Mouse (Mus musculus) spleen, adult 2 months (tissue): ENCODE data around the gene Dtx4. TPM values are rescaled to one million over a fixed set of nuclear protein-coding genes. Genes with fewer than 3 reads are reported as not detected.

Source experiments
- DNase-seq, 2 experiments: peaks; one replicate each; pipeline versions ENCODE4 v3.0.0 to v3.0.0-alpha.2; 2012 to 2021; ENCODE audit warnings: low spot score in 2 of 2, low read depth in 1 of 2
- H3K27ac ChIP-seq: fragments of 200-500 bp; 2 replicates; pipeline ENCODE4 v1.5.1; 2012; ENCODE audit warnings: low read length, inconsistent platforms; ENCODE audit not compliant: insufficient read depth
- H3K27me3 ChIP-seq: fragments of 200-500 bp; 2 replicates; pipeline ENCODE4 v1.6.1; 2012; ENCODE audit warnings: mild to moderate bottlenecking, moderate library complexity, low read length, inconsistent platforms; ENCODE audit not compliant: control insufficient read depth, insufficient read depth
- H3K36me3 ChIP-seq: fragments of 200-500 bp; 2 replicates; pipeline ENCODE4 v1.6.1; 2012; ENCODE audit warnings: mild to moderate bottlenecking, low read length, inconsistent platforms; ENCODE audit not compliant: control insufficient read depth, insufficient read depth
- H3K4me1 ChIP-seq: fragments of 200-500 bp; 2 replicates; pipeline ENCODE4 v1.6.1; 2011; ENCODE audit warnings: inconsistent platforms; ENCODE audit not compliant: control insufficient read depth, insufficient read depth, insufficient read length
- H3K4me3 ChIP-seq: fragments of 200-500 bp; 2 replicates; pipeline ENCODE4 v1.5.1; 2011; ENCODE audit warnings: mild to moderate bottlenecking, inconsistent platforms; ENCODE audit not compliant: insufficient read depth, insufficient read length; ENCODE audit errors: extremely low read depth
- CTCF ChIP-seq: fragments of 200-500 bp; IDR thresholded peaks from 2 replicates; pipeline ENCODE4 v1.5.1; 2011; ENCODE audit warnings: mild to moderate bottlenecking, inconsistent platforms; ENCODE audit not compliant: insufficient read depth, insufficient read length, insufficient replicate concordance; ENCODE audit errors: extremely low read depth
- POLR2A ChIP-seq: fragments of 200-500 bp; IDR thresholded peaks from 2 replicates; pipeline ENCODE4 v1.6.1; 2011; ENCODE audit warnings: low read depth, low read length, inconsistent platforms
- WGBS: fragments of 180-500 bp; shearing (Covaris S2); methylation state at CpG from one replicate; pipeline ENCODE4 v1.1.7; 2018; 5-methylcytosine and 5-hydroxymethylcytosine counted together
- polyA plus RNA-seq: library from polyadenylated mRNA; depleted of rRNA; stranded (reverse); fragments of >200 nt; gene quantifications from 2 replicates; pipeline ENCODE4 v1.2.3, GENCODE M21; 2012; rRNA removed

Gene Dtx4
- polyA plus RNA-seq, 1 experiment, result 4.3 TPM

- 32% methylated on average over 5 of the region's 5 CpGs for WGBS
- Histone ChIP-seq H3K27me3 (peaks cover 2% of the 10 kb centered on the region; the same call in 1 of the 2 replicates), H3K4me1 (no peaks in the 10 kb centered on the region; the same call in 1 of the 2 replicates), H3K27ac (no peak overlapping the region), H3K4me3 (no peak overlapping the region), H3K36me3 (no peaks in the 10 kb centered on the region)
- DNase-seq, result peak in 1 of 2 experiments; percentile 37
- TF ChIP-seq CTCF, result no peak
- TF ChIP-seq POLR2A, result no peak
Observed at GRCm38 (mm10) chr19:12427101-12427500, 74.2 kb downstream of the Dtx4 start.

DNA sequence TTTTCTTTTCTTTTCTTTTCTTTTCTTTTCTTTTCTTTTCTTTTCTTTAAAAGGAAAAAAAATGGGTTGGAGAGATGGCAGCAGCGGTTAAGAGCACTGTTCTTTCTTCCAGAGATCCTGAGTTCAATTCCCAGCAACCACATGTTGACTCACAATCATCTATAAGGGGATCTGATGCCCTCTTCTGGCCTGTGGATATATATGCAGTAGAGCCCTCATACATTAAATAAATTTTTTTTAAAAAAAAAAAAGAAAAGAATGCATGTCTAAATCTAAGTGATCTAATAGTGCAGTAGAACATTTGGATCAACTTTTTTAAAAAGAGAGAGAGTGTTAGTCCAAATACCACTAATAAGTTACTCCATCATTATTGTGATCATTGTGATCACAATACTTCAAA is 79.6 kb downstream of the Dtx4 start:
- Histone ChIP-seq H3K27me3 (no peaks in the 10 kb centered on the region), H3K27ac (no peak overlapping the region), H3K4me1 (no peaks in the 10 kb centered on the region), H3K4me3 (no peak overlapping the region), H3K36me3 (no peaks in the 10 kb centered on the region)
- WGBS, result 85% methylated on average over 1 of the region's 1 CpGs
- TF ChIP-seq POLR2A (no peak), CTCF (no peak)
- DNase-seq, result no peak

- no peaks in the 10 kb centered on the region for H3K27me3 ChIP-seq
- no peaks in the 10 kb centered on the region for H3K4me1 ChIP-seq
- 75% methylated on average over 6 of the region's 6 CpGs for WGBS
- no peak for DNase-seq
- H3K36me3 ChIP-seq, result no peaks in the 10 kb centered on the region
- TF ChIP-seq CTCF (no peak), POLR2A (no peak)
- H3K27ac ChIP-seq, result no peak overlapping the region
- H3K4me3 ChIP-seq, result no peak overlapping the region
Observed at GRCm38 (mm10) chr19:12420555-12420954, 80.7 kb downstream of the Dtx4 start.

DNA sequence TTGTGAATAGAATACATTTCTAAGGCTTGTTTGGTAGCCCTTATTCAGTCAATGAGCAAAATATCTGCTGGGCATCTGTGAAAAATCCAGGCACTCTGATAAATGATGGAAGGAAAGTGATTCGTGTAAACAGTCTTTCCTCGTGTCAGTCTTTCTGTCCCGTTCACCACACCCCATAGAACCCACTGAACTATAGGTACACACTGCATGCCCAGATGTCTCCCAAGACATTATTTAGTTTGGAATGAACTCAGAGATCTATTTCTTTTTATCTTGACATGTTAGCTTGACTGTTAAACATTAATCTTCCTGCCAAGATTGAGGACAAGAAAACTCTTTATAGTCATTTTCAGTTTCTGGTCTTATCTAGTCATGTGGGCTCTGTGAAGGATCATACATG is 82.9 kb downstream of the Dtx4 start:
- WGBS, result 87% methylated on average over 3 of the region's 3 CpGs
- no peak for DNase-seq
- TF ChIP-seq POLR2A, result no peak
- no peak for TF ChIP-seq CTCF
- Histone ChIP-seq H3K4me3 (no peak overlapping the region), H3K27me3 (no peaks in the 10 kb centered on the region), H3K36me3 (no peaks in the 10 kb centered on the region), H3K27ac (no peak overlapping the region), H3K4me1 (no peaks in the 10 kb centered on the region)

DNA sequence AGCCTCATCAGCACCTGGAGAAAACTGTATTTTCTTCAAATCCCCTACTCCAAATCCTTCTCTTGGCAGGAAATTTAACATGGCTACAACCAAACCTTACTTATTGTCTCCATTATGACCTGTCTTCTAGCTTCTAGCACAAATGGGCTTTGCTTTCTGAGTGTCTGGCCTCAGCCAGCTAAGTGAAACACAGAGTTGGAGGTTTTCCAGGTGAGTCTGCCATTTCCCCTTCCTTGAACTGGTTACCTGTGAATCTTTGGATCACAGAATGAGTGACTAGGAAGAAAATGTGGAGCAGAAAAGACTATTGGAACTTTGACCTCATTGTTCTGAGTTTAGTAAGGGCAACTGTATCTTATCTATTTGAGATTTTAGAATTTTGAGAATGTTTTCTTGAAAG is 83.9 kb downstream of the Dtx4 start, which contains the start of gene Olfr1441:
Olfr1441 (plus strand) TSS at position 73 of the 400 bp plus-strand sequence.
- TF ChIP-seq POLR2A (no peak), CTCF (no peak)

More for the DNA sequence above, 83.9 kb downstream of the Dtx4 start, which contains the start of gene Olfr1441:
- H3K4me1 ChIP-seq, result no peaks in the 10 kb centered on the region
- DNase-seq, result no peak
- H3K27ac ChIP-seq, result no peak within 1 kb of the TSS
- no peaks in the 10 kb centered on the region for H3K36me3 ChIP-seq
- no peak within 1 kb of the TSS for H3K4me3 ChIP-seq
- no peaks in the 10 kb centered on the region for H3K27me3 ChIP-seq

Other genes starting within 250 kb of the Dtx4 start
- not detected in 2 replicates for gene Olfr235, start 240.4 kb downstream of the Dtx4 start, polyA plus RNA-seq
- gene Olfr1434, start 221.6 kb downstream of the Dtx4 start, polyA plus RNA-seq, result not detected in 2 replicates
- gene Olfr1436, start 202.3 kb downstream of the Dtx4 start, polyA plus RNA-seq, result not detected in 2 replicates
- gene Olfr1437, start 176.4 kb downstream of the Dtx4 start, polyA plus RNA-seq, result not detected in 2 replicates
- gene Olfr1438-ps1, start 165.5 kb downstream of the Dtx4 start, polyA plus RNA-seq, result not detected in 2 replicates
- not detected in 2 replicates for gene Olfr1440, start 114.2 kb downstream of the Dtx4 start, polyA plus RNA-seq
- gene Olfr1441, start 84.0 kb downstream of the Dtx4 start, polyA plus RNA-seq, result not detected in 2 replicates
- not detected in 2 replicates for gene Pfpl, start 73.5 kb downstream of the Dtx4 start, polyA plus RNA-seq
- 30.5 and 41.7 TPM in 2 replicates for gene Mpeg1, start 40.7 kb downstream of the Dtx4 start, polyA plus RNA-seq
- gene Fam111a, start 44.3 kb upstream of the Dtx4 start, polyA plus RNA-seq, result 4.9 and 6.4 TPM in 2 replicates
- gene Gm4952, start 98.5 kb upstream of the Dtx4 start, polyA plus RNA-seq, result not detected in 2 replicates
- not detected in 2 replicates for gene Glyat, start 131.9 kb upstream of the Dtx4 start, polyA plus RNA-seq
- gene Olfr1442, start 169.0 kb upstream of the Dtx4 start, polyA plus RNA-seq, result not detected in 2 replicates
- gene Olfr1443, start 176.7 kb upstream of the Dtx4 start, polyA plus RNA-seq, result not detected in 2 replicates
- 0.30 TPM in 1 of 2 replicates, not detected in the other for gene Keg1, start 194.3 kb upstream of the Dtx4 start, polyA plus RNA-seq